Mouse (Mus musculus) T-helper 1 cell (primary cell): ENCODE measurements around the gene Ppfia4.

Source experiments
- in situ Hi-C: fragments of 300-600 bp; cut with MboI, MseI; formaldehyde crosslinking; loops from one replicate; pipeline ENCODE4 v1.15.1; 2025; ENCODE audit warnings: high pct_unique_total_duplicates

The Ppfia4 gene

DNA sequence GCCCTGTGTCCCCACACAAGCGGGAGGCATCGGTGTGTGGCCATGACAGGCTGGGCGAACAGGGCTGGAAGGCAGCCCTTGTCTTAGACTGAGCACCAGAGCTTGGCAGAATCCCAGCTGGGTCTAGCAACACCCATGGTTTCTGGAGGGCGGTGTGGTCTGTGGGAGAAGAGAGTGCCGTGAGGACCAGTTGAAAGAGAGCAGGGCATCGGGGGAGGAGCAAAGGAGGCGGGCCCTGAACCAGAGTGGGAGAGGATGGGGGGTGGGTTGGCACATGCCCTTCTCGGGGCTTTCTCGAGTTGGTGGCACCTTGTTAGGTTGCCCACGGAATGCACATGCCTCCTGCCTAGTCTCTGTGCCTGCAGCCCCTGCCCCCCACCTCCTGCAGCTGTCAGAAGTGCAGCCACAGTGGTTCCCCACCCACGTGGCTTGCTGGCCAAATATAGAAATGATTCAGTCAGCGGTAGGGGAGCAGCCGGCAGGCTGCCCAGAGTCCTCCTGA lies at the start of gene Ppfia4:
Ppfia4 (minus strand) TSS at position 159 of the 502 bp plus-strand sequence.
- in situ Hi-C loops = loop anchor here (5.0 kb wide), 1 partner anchor 181 kb away; no protein-coding TSS in a partner anchor

DNA sequence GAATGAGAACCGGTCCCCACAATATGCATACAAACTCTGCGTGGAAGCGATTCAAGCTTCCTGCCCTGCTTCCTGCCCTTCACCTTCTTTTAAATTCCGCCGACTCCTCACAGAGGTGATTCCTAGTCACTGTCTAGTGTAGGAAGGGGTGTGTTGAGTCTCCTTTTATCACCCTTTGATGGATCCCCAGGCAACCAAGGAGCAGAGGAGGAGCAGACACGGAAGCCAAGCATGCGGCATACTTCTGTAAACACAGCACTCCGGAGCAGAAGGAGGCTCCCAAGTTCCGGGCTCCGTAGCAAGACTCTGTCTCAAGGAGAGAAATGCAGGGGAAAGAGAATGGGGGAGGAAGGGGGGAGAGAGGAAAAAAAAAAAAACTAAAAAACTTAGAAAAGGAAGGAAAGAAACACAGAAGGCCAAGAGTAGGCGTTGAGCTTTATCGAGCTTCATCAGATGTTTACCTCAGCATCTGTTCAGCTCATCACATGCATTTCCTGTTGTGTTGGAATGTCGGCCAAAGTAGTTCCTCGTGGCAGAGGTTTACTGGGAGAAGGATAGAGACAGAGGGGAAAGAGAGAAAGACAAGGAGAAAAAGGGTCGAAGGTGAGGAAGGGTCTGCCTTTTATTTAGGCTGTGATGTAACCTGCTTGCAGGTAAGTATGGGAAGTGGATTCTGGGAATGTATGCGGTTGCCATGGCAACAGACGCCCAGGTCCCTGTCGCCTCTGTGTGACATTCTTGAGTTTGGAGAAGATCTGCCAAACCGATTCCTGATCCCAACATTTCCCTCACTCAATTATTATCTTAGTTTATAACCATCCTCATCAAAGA lies 49.3 kb upstream of the Ppfia4 start:
- in situ Hi-C loops = no loop called here

GRCm38 (mm10) chr1:134381051-134381450 lies 48.3 kb upstream of the Ppfia4 start:
- in situ Hi-C loops = no loop called here

DNA sequence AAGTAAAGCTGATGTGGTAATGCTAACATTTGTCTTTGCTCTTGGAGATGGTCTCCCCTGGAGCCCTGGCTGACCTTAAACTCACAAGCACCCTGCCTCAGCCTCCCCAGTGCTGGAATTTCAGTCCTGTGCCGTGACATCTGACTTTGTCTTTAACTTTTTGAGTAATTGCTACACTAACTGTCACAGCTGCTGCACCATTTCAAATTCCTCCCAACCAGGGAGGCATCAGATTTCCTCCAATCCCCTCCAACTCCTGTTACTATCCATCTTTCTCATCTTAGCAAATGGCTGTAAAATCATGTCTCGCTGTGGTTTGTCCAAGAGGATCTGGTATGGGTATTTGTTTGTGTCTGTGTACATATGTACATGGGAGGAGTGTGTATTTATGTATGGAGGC lies 41.4 kb upstream of the Ppfia4 start:
- in situ Hi-C loops = no loop called here

DNA sequence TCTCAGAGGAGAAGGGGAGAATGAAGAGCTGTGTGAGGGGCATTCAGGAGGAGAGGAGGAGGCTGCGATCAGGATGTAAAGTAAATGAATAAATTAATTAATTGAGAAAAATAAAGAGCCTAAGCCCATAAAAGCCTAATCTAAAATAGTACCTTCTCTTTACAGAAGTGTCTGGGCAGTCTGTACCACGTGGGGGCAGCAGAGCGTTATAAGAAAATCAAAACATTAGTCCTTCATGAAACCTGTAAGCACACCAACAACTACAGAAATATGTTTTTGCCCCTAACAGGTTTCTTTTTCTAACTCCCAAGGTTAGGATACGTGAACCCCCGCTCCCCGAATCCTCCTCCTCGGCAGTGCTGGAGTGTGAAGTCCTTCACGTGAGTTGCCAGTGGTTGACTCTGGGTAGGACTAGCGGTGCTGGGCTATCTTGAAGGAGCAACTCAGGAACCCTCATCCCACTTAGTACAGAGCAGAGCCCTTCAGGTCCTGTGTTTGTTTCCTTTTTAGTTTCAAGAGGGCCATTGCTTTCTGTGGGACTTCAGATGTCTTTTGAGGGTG lies 36.1 kb upstream of the Ppfia4 start:
- in situ Hi-C loops = no loop called here

DNA sequence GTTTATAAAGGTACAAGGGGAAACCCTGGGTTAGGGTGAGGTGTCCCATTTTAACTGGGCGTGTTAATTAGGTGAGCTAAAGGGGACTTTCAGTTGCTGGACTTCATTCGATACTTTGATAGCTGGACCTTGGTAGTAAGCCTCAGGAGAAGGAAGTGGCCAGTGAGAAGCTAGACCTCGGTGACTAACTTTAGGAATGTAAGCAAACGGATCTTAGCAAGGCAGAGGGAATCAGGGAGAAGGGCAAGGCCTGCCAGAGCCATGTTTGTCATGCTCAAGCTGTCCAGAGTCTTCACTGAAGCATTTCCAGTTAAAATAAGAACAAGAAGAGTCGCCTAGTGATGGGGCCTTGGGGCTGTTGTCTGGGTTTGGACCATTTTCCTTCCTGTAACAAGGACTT lies 32.8 kb upstream of the Ppfia4 start:
- in situ Hi-C loops = no loop called here

DNA sequence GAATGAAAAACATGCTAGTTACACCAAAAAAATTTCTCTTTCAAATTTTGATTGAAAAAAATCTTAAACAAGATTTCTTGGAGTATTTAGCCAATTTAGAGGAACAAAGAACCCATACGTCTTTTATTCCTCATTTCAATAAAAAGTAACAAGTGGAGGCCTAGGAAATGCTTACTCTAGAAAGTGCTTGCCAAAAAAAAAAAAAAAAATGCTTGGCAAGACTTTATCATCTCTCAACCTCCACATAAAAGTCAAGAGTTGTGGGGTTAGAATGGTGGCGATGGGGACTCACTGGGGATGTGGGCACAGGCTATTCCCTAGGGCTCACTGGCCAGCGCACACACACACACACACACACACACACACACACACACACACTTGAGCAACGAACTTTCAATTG lies 30.5 kb upstream of the Ppfia4 start:
- in situ Hi-C loops = loop anchor here (5.0 kb wide), 1 partner anchor 44 kb away; the partner anchor contains the start of gene Cyb5r1

- in situ Hi-C loops = loop anchor here (5.0 kb wide), 1 partner anchor 45 kb away; the partner anchor contains the start of gene Cyb5r1
These were observed 29.1 kb upstream of the Ppfia4 start, which contains the start of gene Tmem183a for GRCm38 (mm10) chr1:134361857-134362212. Gene Tmem183a, minus strand, starts transcription at chr1:134361979.

DNA sequence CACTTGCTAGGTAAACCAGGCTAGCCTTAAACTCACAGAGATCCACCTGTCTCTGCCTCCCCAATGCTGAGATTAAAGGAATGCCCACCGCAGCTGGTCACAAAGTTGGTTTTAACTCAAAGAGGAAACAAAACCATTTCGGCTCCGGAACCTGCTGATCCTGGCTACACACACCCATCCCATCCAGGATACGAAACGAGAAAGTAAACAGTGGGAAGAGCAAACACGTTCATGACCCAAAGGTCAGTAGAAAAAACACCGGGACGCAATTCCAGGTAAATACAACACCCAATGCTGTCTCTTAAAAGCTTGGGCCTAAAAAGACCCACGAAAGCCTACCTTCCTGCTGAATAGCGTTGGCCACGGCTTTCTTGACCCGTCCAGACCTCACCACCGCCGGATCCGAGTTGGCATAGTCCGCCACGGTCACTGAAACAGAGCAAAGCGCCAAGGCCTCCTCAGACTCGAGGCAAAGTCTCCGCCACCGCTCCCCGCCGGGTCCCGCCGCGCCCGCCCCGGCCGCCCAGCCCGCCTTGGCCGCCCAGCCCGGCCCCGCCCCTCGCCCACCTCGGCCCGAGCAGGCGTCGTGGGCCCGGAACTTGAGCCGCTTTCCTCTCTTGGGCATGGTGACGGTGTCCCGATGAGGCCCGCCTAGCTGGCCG lies 28.6 kb upstream of the Ppfia4 start:
- in situ Hi-C loops = loop anchor here (5.0 kb wide), 1 partner anchor 46 kb away; the partner anchor contains the start of gene Cyb5r1

DNA sequence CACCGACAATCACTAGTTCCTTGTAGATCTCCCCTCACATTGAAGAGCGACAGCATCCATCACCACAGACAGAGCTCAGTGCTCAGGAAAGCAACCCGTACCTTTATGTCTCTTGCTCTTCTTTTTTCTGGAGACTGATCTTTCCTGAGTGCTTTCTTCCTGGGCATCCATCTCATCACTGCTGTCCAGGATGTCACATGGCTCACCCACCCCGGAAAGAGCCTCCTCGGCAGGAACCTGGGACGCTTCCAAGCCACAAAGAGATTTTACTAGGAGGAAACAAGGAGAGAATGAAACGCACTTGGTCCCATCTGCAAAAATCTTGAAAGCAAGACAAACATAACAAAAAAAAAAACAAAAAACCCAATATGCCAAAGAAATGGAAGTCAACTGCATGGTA lies 27.9 kb upstream of the Ppfia4 start:
- in situ Hi-C loops = loop anchor here (5.0 kb wide), 1 partner anchor 47 kb away; the partner anchor contains the start of gene Cyb5r1

DNA sequence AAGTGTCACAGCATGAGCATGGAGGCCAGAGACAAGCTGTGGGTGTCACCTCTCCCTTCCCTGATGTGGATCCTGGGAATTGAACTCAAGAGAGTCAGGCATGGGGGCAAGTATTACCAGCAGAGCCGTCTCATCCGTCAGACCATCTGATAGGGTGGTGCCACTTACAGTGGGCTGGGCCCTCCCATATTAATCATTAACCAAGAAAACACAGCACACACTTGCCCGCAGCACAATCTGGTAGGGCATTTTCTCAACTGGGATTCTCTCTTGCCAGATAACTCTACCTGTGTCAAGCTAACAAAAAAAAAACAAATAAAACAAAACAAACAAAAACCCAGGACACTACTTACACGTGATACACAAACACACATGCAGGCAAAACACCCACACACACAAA lies 24.7 kb upstream of the Ppfia4 start:
- in situ Hi-C loops = loop anchor here (5.0 kb wide), 1 partner anchor 105 kb away; no protein-coding TSS in a partner anchor

- in situ Hi-C loops = no loop called here
These were observed 20.6 kb upstream of the Ppfia4 start for GRCm38 (mm10) chr1:134353326-134353725.

DNA sequence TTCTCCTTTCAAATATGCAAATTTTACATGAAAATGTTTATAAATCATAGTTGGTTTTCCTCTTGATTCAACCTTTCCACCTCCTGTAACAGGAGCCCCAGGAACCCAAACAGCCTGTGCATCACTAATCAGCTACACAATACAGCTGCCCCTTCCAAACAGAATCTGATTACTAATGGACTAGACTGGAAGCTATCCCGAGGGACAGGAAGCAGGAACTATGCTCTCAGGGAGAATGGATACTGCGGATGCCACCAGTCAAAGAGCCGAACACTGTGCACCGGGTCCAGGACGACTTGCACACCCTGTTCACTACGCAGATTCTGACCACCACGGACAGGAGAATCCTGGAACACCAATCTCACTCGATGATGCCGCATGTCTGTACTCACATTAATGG lies 15.1 kb upstream of the Ppfia4 start:
- in situ Hi-C loops = no loop called here

- in situ Hi-C loops = no loop called here
These were observed 12.3 kb upstream of the Ppfia4 start for GRCm38 (mm10) chr1:134345075-134345474.

DNA sequence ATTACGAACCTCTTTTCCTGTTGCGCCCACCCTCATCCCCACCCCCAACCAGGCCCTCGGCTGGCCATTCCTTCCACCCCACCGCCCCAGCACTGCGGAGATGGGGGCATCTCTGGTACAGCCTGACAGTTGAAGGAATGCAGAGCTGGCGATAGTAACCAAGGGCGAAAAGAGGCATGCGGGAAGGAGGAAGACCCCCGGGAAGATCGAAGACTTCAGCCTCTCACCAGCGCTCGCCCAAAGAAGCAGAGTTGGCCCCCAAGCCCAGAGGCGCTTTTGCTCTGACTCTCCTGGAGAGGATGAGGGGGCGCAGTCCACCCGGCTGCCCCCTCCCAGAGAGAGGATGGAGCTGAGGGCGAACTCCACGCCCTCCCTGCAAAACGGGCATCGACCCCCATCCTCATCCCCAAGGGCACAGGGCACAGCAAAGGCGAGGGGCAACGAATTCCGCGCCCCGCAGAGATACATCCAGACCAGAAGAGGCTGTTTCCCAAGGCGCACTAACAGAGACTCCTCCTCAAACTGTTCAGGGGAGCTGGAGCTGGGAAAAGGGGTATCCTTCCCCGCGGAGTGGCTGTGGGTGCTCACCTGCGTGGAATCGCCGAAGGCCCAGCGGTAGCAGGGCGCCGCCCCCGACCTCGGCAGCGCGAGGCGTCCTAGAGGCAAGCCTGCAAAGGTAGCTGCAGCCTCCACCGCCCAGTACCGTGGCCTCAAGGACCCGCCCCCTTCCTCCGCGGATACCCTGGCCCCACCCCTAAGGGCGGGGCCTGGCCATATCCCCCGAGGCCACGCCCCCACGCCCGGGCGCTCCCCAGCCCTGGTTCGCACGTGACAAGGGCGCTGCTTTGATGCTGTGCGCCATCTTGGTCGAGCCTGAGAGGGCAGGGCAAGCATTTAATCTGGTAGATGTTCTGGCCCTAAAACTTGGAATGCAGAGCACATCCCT lies 11.6 kb upstream of the Ppfia4 start:
- in situ Hi-C loops = no loop called here

- in situ Hi-C loops = no loop called here
These were observed 10.8 kb upstream of the Ppfia4 start for GRCm38 (mm10) chr1:134343567-134343966.

GRCm38 (mm10) chr1:134342781-134343310 lies 10.1 kb upstream of the Ppfia4 start:
- in situ Hi-C loops = no loop called here

DNA sequence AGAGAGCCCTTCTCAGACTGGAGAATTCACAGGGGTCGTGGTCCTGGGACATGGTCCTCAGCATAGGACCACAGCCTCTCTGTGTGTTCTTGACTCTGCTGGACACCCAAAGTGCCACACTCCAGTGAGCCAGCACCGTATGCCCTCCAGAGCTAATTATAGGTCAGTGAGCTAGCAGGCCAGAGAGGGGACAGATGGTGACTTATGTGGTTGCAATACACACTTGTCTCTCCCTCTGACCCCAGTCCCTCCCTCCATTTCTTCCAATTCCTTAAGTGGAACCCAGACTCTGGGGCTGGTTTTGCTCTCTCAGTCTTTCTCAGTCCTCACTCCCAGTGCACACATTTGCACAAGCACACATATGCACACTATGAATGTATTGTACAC lies 9.5 kb upstream of the Ppfia4 start:
- in situ Hi-C loops = no loop called here

DNA sequence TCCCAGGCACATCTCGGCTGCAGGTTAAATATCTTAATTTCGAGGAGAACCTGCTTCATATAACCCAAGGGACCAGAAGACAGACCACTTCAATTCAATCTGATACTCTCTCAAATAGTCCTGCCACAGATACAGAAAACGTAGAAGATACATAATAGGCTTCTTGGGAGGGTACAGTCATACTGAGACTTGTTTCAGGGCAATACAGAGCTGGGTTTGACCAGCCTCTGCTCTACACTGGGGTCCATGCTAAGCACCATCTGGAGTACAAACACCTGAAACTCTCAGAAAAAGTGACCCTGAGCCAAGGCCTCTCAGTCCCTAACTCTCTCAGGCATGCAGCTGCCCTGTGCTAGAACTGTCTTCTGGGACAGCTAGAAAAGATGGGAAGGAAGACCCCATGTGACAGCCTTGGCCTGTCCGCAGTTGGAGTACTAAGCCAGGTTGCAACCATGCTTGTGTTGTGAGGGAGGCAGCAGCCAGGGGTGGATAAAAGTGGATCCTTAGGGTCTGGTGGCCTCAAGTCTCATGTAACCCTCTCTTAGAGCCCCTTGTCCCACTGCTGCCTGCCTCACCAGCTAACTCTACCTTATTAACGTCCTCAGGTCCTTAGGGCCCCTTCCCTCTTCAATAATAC lies 9.0 kb upstream of the Ppfia4 start:
- in situ Hi-C loops = no loop called here
